Mouse (Mus musculus): ENCODE measurements around the gene Ptchd4.

The Ptchd4 gene

DNA sequence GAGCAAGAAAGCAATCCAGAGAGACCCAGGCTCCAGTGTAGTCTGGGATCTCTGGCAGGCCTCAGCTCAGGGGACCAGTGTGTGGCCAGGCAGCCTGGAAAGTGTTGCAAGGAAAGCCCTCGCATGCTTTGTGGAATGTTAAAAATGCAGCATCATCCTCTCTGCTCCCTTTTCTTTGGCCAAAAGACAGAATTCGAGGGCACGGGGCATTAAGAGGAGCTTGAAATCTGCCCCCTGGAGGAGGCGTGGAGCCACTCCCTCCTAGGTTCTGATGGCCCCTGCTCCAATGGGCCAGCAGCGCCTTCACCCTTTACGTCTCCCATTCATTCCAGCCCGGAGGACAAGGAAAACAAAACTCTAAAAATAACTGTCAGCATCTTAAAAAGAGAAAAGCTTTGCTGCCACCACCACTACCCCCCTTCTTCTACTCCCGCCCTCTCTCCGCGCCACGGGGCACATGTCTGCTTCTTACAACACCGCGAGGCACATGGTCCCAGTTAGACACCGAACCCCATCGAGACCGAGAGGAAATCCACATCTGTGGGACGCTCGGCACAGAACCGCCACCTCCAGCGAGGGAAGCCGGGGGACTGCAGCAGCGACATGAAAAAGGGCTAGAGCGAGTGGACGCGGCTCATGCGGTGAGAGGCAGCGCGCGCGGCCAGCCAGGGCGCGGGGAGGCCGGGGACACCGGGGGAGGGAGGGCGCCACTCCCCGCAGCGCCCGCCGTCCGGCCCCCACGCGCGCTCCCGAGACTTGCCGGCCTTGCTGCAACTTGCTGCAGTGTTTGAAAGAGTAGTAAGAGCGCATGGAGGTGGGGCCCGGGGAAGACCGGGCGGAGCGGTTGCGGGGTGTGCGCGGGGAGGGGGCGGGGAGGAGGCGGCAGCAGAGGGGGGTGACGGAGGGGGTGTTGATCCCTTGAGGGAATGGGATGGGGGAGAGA is at the start of gene Ptchd4:
Gene Ptchd4, plus strand, starts transcription at position 279 of the 943 bp plus-strand sequence.
- no peak for DNase-seq (ENCODE audit: low spot score in 2 of 2)

DNA sequence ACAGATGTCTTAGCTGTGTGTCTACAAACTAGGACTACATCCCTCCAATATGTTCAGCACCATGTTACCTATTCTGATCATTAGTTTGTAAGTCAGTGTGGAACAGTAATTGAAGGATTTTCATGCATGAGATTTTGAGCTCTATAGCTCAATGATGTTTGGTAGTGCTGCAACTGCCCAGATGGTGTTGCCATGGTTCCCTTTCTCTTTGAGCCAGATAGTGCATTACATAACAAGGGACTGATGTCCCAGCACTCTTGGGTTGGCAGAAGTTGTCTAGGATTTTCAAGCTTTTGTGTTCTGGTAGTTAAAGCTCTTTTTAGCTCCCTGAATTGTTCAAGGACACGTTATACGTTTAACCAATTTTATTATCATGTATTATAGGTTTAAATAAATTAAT is 38.9 kb upstream of the Ptchd4 start:
- no peak for DNase-seq (ENCODE audit: low spot score in 2 of 2)

DNA sequence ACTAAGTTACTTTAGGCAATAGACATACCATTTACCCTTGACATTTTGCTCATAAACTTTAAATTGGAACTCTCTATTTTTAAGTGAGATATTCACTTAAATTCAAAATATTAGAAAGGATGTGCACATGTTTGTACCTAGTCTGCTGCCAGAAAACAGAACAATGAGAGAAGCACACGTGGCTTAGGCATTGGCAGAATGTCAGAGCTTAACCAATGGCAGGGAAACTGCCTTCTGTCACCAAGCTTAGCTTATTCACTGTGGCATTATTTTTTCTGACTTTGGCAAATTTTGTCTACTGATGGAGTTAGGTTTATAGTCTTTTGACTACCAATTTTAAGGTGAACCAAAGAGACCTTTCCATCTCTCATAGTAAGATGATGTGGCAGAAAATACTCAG is 31.4 kb upstream of the Ptchd4 start:
- no peak for DNase-seq (ENCODE audit: low spot score in 2 of 2)

DNA sequence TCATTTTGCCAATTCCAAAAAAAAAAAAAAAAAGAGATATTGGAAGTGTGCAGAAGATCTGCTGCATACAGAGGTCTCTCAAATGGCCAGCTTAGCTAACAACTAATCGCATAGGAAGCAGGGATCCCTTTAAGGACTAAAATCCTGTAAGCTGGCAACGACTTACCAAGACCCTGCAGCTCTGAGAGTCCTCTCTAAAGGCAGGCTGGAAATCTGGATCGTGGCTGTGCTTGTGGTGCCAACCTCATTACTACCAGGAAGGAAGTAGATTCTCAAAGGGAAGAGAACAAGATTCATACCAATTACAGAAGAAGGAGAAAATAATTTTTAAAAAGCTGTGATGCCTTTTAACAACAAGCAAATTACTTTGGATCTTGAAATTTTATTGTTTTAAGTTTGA is 29.5 kb upstream of the Ptchd4 start:
- DNase-seq (ENCODE audit: low spot score in 2 of 2): no peak

DNA sequence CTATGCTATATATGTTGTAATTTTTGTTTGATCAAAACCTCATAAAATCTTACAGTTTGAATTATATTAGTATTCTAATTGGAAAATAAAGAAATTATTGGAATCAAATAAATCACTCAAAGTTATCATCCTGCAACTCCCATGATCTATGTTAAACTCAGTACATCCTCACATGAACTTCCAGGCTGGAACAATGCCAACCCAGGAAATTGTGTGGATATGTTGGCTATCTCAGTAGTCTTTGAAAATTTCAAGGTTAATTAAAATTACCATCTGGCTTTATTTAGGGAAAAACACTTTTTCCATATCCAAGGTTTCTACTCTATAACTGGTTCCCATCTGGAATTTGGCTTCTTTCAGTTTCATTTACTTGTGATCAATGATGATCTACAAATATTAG is 25.4 kb upstream of the Ptchd4 start:
- no peak for DNase-seq (ENCODE audit: low spot score in 2 of 2)

DNA sequence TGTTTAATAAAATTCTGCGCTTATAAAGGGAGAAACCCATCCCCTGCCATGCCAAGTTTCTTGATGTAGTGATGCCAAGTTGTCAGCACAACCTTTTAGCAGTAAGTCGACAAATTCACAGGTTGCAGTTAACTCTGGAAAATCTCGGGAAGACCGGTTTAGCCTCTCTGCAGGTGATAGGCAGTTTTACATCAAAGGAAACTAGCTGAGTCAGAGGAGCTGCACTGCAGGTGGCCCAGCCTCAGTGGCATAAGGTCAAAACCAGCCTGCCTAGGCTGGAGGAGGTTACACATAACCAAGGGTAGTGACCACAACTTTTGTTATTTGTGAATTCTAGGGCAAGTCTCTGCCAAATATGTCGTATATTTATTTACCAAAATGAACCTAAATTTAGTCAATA is 24.0 kb upstream of the Ptchd4 start:
- no peak for DNase-seq (ENCODE audit: low spot score in 2 of 2)

DNA sequence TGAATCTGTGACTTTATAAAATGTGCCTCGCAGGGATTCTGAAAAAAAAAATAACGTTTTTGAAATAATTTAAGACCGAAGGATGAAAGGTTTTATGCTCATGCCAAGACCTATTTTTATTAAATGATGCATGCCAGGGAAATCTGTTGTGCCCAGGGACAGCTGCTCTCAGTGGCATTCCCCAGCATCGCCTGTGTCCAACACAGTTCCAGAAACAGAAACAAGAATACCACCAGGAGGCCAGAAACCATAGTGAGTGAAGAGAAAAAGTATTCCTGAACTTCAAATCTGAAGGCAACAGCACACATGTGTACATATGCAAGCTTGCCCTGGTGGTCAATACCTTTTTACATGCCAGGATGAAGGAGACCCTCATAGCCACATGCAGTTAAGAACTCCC is 17.8 kb upstream of the Ptchd4 start:
- DNase-seq (ENCODE audit: low spot score in 2 of 2): no peak

DNA sequence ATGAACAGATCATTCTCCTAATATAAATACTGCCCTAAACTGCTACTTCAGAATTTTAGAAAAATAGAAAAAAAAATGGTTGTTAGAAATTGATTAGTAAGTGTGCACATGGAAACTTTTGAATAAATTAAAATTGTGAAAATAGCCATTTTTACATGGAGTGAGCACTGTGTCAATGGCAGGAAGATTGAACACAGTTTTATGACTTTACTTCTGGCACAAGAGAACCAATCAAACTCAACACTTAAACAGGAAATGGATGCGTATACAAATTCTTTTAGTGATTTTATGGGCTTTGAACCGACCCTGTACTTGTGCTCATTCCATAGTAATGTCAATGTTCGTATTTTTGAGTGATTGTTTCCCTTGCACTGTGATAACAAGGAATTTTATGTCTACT is 16.1 kb upstream of the Ptchd4 start:
- no peak for DNase-seq (ENCODE audit: low spot score in 2 of 2)

DNA sequence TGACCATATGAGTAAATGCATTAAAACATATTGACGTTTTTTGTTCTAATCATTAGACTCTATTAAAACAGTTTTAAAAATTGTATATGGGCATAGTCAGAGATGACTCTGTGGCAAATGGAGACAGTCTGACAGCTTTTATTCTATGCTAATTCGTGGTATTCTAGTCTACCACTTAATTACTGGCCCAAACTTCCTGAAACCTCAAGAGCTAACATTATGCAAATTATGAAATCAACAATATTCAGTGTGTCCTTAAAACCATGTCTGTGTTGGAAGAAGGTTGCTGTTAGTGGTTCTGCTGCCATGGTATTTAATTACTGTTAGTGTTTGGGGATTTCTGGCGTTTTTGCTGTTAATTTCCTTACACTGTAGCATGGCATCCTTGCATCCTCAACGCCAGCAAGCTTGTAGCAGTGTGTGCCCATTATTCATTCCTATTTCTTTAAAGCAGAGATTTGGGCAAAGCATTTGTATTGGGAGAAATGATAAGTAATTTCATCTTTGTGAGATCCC is 12.6 kb upstream of the Ptchd4 start:
- no peak for DNase-seq (ENCODE audit: low spot score in 2 of 2)

DNA sequence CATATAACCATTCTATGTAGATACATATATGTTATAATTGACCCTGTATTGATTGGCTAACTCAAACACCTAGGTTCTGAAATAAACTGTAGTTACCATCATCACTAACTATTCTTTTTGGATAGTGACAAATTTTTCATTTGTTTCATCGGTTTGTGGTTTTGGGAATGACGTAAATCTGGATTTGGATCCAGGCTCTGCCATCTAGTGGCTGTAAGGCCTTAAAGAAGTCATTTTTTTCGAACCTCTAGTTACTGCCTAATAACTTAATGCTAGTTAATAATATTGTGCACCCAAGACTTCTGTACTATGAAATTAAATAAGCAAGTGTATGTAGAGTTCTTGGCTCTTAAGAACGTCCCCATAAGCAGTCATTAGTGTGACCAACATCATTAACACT is 11.5 kb upstream of the Ptchd4 start:
- no peak for DNase-seq (ENCODE audit: low spot score in 2 of 2)

DNA sequence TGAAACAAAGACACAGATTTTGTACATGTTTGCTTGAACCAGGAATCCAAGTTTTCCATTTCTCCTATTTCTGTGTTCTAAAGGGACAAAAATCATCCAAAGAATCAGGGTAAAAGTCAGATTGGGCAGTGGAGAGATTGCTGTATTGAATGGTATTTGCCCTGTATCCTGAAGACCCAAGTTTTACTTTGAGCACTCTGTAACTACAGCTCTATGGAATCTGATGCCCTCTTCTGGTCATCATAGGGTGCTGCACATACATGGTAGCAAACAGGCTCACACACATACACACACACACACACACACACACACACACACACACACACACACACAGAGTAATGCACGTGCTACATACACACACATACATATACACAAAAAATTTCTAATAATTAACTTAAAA is 8.7 kb upstream of the Ptchd4 start:
- no peak for DNase-seq (ENCODE audit: low spot score in 2 of 2)

DNA sequence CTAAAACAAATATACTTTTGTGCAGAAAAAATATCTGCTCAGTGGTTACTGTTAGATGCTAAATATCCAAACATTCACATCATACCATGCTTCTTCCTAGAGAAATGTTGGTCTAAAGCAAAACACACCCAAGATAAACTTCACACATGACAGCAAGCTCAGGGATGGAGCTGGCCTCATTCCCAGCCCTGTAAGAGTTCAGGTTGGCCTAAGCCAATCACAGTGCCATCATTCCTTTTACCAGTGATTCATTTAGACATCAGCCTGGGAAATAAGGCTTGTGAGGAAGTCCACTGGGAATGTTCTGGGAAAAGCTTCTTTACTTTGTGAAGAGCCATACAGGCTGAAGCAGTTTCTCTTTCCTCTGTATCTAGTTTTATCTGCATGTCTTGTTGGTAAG is 5.6 kb upstream of the Ptchd4 start:
- no peak for DNase-seq (ENCODE audit: low spot score in 2 of 2)

DNA sequence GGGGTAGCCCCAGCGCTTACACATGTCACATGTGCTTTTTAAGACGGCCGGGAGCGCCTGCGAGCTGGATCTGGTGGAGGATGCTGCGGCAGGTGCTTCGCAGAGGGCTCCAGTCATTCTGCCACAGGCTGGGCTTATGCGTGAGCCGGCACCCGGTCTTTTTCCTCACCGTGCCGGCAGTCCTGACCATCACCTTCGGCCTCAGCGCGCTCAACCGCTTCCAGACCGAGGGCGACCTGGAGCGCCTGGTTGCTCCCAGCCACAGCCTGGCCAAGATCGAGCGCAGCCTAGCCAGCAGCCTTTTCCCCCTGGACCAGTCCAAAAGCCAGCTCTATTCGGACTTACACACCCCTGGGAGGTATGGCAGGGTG is 850 bp downstream of the Ptchd4 start:
- DNase-seq (ENCODE audit: low spot score in 2 of 2): no peak

DNA sequence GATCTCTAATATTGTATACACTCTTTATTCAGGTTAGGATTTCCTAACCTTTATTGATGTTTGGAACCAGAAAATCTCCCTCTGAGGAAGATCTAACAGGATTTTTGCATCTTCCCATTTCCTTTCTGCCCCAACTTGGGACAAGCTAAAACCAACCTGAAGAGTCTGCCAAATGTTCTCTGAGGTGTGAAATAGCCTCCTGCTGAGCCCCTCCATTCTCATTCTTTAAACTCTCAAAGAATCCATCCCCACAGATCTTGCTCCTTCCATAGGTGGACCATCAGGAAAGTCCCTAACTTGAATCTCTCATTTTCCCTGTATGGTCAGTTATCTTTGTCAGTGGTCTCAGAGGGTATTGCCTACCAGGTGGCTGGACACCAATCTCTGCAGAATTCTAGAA is 20.0 kb downstream of the Ptchd4 start:
- DNase-seq (ENCODE audit: low spot score in 2 of 2): no peak

DNA sequence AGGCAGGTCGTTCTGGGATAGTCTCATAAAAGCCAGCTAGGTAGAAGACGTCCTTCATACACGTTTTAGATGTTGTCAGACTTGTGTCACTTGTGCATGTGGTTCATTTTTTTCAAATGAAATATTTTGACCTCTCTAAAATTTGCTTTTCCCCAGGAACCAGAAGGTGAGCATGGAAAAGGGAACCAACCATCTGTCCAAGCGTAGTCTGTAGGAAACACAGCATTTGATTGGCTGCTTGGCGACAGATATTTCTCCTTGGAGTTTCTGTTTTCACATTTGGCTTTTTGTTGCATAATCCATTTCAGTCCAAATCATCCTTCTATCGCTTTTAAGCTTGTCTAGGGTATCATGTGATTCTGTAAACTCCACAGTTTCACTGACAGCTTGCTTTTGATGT is 20.8 kb downstream of the Ptchd4 start:
- no peak for DNase-seq (ENCODE audit: low spot score in 2 of 2)

DNA sequence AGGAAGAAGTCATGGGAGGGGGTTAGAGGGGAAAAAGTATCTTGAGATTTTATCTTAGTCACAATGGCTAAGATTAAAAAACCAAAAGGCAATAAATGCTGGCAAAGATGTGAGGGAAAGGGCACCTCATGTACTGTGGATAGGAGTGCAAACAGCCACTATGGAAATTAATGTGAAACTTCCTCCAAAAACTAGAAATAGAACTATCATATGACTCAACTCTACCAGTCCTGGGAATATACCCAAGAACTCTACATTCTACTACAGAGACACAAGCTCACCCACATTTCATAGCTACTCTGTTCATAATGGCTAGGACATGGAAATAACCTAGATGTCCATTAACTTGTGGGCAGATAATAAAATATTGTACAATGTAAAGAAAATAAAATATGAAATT is 30.3 kb downstream of the Ptchd4 start:
- DNase-seq (ENCODE audit: low spot score in 2 of 2): no peak

DNA sequence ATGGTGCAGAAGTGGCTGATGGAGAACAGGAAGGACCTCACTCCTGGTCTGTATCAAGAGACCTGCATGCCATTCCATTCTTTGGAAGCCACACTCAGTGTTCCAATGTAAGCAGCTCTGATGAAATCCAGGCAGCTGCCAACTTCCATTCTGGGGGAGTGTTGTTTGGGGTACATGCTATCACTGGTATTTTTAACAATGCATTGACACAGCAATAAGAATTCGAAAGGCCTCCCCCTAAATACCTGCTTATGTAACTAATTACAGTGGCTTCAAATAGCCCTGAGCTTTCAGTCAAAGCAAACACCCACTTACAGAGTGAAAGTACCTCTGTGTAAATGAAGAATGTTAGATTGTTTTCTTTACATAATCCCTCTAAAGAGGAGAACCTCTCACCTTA is 42.7 kb downstream of the Ptchd4 start:
- DNase-seq (ENCODE audit: low spot score in 2 of 2): no peak

DNA sequence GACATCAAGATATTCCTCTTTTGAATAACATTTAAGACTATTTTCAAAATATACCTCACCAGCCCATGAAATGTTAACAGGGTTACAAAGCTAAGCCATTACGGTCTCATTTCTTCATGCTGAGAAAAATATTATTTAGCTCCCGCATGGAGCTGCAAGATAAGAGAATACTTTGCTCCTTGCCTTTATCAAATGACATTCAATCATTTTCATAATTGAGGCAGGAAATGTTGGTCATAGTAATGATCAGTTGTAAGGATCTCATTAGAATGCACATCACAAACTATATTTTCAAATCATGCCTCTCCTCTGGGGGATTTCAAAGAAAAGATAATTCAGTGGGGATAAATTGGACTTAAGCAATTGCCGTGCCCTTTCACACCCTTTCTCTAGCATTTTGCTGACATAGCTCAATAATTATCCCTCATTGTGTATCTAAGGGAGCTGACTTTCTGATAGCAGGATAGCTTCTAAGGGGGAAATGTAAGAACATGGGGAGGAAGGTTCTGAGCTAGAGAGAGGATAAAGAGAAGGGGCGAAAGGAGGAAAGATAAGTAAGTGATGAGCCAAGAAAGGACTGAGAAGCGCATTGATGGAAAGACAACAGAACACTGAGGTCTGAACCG is 47.5 kb downstream of the Ptchd4 start:
- no peak for DNase-seq (ENCODE audit: low spot score in 2 of 2)

DNA sequence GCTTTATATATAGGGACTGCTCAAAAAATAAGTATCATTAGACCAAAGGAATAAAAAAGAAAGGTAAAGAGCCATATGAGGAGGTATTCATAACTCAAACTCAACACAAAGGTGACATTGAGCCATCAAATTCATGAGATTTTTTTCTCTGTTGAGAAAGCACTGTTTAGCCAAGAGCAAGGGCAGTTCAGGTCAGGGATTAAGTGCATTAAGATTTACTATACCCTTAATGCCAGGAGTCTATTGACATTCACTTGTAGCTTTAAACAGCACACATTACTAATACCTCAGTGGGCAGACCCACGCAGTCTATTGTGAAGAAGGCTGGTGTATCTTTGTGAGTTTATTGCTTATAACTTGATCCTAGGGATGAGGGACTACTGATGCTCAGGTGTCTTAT is 49.0 kb downstream of the Ptchd4 start:
- DNase-seq (ENCODE audit: low spot score in 2 of 2): no peak

DNA sequence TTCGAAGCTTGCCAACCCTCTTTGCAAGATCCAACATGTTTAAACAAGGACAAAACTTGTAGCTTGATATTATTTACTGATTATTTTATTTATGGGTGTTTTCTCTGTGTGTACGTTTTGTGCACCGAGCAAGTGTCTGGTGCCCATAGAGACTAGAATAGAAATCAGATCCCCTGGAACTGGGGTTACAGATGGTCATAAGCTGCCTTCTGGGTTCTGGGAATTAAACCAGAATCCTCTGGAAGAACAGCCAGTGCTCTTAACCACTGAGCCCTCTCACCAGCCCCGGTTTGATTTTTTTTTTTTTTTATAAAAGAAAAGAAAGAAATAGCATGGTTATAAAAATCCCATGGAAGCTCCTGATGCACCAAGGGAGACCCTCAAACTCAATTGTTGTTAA is 59.1 kb downstream of the Ptchd4 start:
- no peak for DNase-seq (ENCODE audit: low spot score in 2 of 2)

DNA sequence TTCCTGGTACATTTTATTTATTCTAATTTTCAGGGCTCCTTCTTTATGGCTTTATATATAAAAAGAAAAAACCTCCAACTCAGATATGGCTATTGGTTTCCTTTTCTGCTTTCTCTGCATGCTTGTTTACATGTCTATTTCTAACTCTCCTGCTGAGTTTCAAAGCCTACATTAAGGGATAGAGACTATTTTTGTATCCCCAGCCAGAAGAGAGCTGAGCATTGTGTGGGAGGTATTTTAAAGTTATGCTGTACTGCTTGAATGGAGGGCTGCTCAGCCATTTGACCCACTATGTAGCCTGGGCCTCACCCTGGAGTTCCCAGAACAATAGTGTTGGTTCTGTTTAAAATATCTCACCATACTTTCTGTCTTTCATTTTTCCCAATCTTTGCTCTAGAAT is 77.3 kb downstream of the Ptchd4 start:
- no peak for DNase-seq (ENCODE audit: low spot score in 2 of 2)

DNA sequence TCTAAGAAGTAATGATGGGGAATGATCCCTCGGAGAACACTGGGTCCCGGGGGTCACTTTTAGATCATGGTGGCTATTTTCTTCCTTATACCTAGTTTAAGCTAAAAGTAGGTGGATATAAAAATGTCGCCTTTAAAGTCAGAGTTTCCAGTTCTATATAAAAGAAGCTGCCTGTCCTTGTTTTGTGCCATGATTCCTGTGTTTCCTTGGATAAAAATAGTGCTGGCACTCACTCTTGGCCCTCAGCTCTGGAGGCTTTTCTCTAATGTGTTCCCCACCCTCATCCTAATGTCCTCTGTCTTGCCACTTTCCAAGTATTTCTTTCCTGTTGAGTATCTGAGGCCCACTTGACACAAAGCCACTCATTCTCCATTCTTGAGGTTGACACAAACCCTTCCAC is 79.6 kb downstream of the Ptchd4 start:
- no peak for DNase-seq (ENCODE audit: low spot score in 2 of 2)

DNA sequence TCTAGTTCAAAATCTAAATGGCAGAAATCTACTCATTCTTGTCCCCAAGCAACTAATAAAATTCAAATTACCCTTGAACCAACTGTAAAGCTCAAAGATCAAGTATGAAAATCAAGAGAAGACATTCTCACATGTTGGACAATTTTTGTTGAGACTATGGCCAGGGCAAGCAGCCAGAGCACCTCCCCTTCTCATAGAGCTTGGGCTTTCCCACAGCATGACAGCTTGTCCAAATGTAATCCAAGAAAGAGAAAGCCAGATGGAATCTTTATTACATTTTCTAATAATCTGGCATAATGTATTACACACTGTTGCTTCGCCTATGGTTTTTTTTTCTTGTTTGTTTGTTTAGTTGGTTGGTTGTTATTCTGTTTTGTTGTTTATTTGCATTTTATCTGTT is 102.7 kb downstream of the Ptchd4 start:
- no peak for DNase-seq (ENCODE audit: low spot score in 2 of 2)
